Mouse (Mus musculus) limb, embryonic 13.5 days (tissue): ENCODE results near the gene Ski. TPM values are rescaled to one million over a fixed set of nuclear protein-coding genes. Genes with fewer than 3 reads are reported as not detected.
A peak's percentile ranks its signal among the peaks of the same experiment; 100 is the strongest.
"Not testable (repeated sequence)": the region's sequence is repeated elsewhere in the genome, so short reads cannot be mapped to it uniquely, and the experiment has no call there.

Source experiments
- ATAC-seq: fragments of 200-750 bp; cut with Nextera tagmentation; 2 replicates; pipeline ENCODE4 v1.8.0; 2017; ENCODE audit warnings: low read depth, moderate number of reproducible peaks, moderate TSS enrichment; ENCODE audit not compliant: low FRiP score
- H3K27ac ChIP-seq: fragments of 300-500 bp; sonication (generic); 2 replicates; pipeline ENCODE4 v1.5.1; 2015; ENCODE audit warnings: inconsistent platforms, mild to moderate bottlenecking, moderate library complexity
- H3K27me3 ChIP-seq: fragments of 300-500 bp; sonication (generic); 2 replicates; pipeline ENCODE4 v1.6.1; 2015; ENCODE audit warnings: mild to moderate bottlenecking, inconsistent platforms
- H3K36me3 ChIP-seq: fragments of 300-500 bp; sonication (generic); 2 replicates; pipeline ENCODE4 v1.6.1; 2015; ENCODE audit warnings: inconsistent platforms, mild to moderate bottlenecking, moderate library complexity
- H3K4me1 ChIP-seq: fragments of 300-500 bp; sonication (generic); 2 replicates; pipeline ENCODE4 v1.6.1; 2015; ENCODE audit warnings: inconsistent platforms
- H3K4me2 ChIP-seq: fragments of 300-500 bp; sonication (generic); replicated peaks from 2 replicates; pipeline ENCODE4 v1.6.1; 2015; ENCODE audit warnings: inconsistent platforms, mild to moderate bottlenecking, moderate library complexity
- H3K4me3 ChIP-seq: fragments of 300-500 bp; sonication (generic); 2 replicates; pipeline ENCODE4 v1.5.1; 2015; ENCODE audit warnings: moderate library complexity, mild to moderate bottlenecking, inconsistent platforms
- H3K9ac ChIP-seq: fragments of 300-500 bp; sonication (generic); 2 replicates; pipeline ENCODE4 v1.6.1; 2015; ENCODE audit warnings: mild to moderate bottlenecking, inconsistent platforms
- H3K9me3 ChIP-seq: fragments of 300-500 bp; sonication (generic); 2 replicates; pipeline ENCODE4 v1.6.1; 2016; ENCODE audit warnings: inconsistent platforms
- WGBS: fragments of 180-500 bp; shearing (Covaris S2); methylation state at CpG from one replicate; pipeline ENCODE4 v1.1.7; 2015; 5-methylcytosine and 5-hydroxymethylcytosine counted together
- polyA plus RNA-seq: library from polyadenylated mRNA; unstranded; fragments of >200 nt; fragmentation: Nextera tagmentation; extraction: Ambion mirVana; gene quantifications from 2 replicates; pipeline ENCODE4 v1.2.1, GENCODE M21; 2015

Gene Ski
- 24.4 and 24.8 TPM in 2 replicates for polyA plus RNA-seq

- Histone ChIP-seq H3K4me3 (peak within 1 kb of the TSS; percentile 98), H3K4me2 (peak within 1 kb of the TSS; percentile 96), H3K36me3 (peaks cover 7% of the 10 kb centered on the region), H3K9me3 (no peaks in the 10 kb centered on the region), H3K27me3 (no peaks in the 10 kb centered on the region), H3K9ac (peak within 1 kb of the TSS; percentile 100), H3K4me1 (peaks cover 41% of the 10 kb centered on the region), H3K27ac (peak within 1 kb of the TSS; percentile 97)
- no peak for ATAC-seq
- WGBS, result 0% methylated on average over 1 of the region's 63 CpGs
Measured at GRCm38 (mm10) chr4:155222552-155222840, at the start of gene Ski. TSS of gene Ski (minus strand) at chr4:155222592.

- H3K9me3 ChIP-seq, result no peaks in the 10 kb centered on the region
- H3K27me3 ChIP-seq, result no peaks in the 10 kb centered on the region
- 0 out of 2 replicates have a peak overlapping the region, but pooled peaks have one; percentile 44 for H3K27ac ChIP-seq
- ATAC-seq, result 0 out of 2 replicates have a peak, but pooled peaks have one; percentile 45
- WGBS, result 23% methylated on average over 5 of the region's 5 CpGs
- H3K4me3 ChIP-seq, result no peak overlapping the region
- H3K9ac ChIP-seq, result no peak overlapping the region
- H3K36me3 ChIP-seq, result no peaks in the 10 kb centered on the region
- peaks cover 28% of the 10 kb centered on the region for H3K4me1 ChIP-seq
- no peak overlapping the region for H3K4me2 ChIP-seq
Measured at GRCm38 (mm10) chr4:155268382-155268781, 46.0 kb upstream of the Ski start.

- H3K4me3 ChIP-seq, result no peak overlapping the region
- H3K27me3 ChIP-seq, result no peaks in the 10 kb centered on the region
- peak; percentile 73 for ATAC-seq
- H3K27ac ChIP-seq, result peak overlapping the region; percentile 44; the same call in 1 of the 2 replicates
- peaks cover 28% of the 10 kb centered on the region for H3K4me1 ChIP-seq
- H3K36me3 ChIP-seq, result no peaks in the 10 kb centered on the region
- H3K9ac ChIP-seq, result 0 out of 2 replicates have a peak overlapping the region, but pooled peaks have one; percentile 39
- no peaks in the 10 kb centered on the region for H3K9me3 ChIP-seq
- no peak overlapping the region for H3K4me2 ChIP-seq
- 49% methylated on average over 12 of the region's 12 CpGs for WGBS
Measured at GRCm38 (mm10) chr4:155267639-155268175, 45.3 kb upstream of the Ski start.

- H3K4me2 ChIP-seq, result no peak overlapping the region
- 66% methylated on average over 7 of the region's 7 CpGs for WGBS
- no peaks in the 10 kb centered on the region for H3K9me3 ChIP-seq
- no peak overlapping the region for H3K9ac ChIP-seq
- no peaks in the 10 kb centered on the region for H3K27me3 ChIP-seq
- H3K4me3 ChIP-seq, result no peak overlapping the region
- peaks cover 28% of the 10 kb centered on the region for H3K4me1 ChIP-seq
- H3K27ac ChIP-seq, result peak overlapping the region; percentile 44; the same call in 1 of the 2 replicates
- H3K36me3 ChIP-seq, result no peaks in the 10 kb centered on the region
- ATAC-seq, result no peak
Measured at GRCm38 (mm10) chr4:155267047-155267543, 44.7 kb upstream of the Ski start.

- ATAC-seq, result no peak
- Histone ChIP-seq H3K4me3 (no peak overlapping the region), H3K4me2 (no peak overlapping the region), H3K27me3 (no peaks in the 10 kb centered on the region), H3K36me3 (peaks cover 10% of the 10 kb centered on the region), H3K9me3 (0 out of 2 replicates have a peak, but pooled peaks cover 3% of the 10 kb centered on the region), H3K9ac (no peak overlapping the region), H3K27ac (no peak overlapping the region), H3K4me1 (peaks cover 28% of the 10 kb centered on the region)
- WGBS, result 73% methylated on average over 3 of the region's 3 CpGs
Measured at GRCm38 (mm10) chr4:155264521-155265321, 42.3 kb upstream of the Ski start.

- peak overlapping the region; percentile 68 for H3K4me2 ChIP-seq
- peak overlapping the region; percentile 48; the same call in 1 of the 2 replicates for H3K9ac ChIP-seq
- H3K4me1 ChIP-seq, result peaks cover 28% of the 10 kb centered on the region
- no peak overlapping the region; the same call in 1 of the 2 replicates for H3K27ac ChIP-seq
- ATAC-seq, result no peak
- no peak overlapping the region for H3K4me3 ChIP-seq
- H3K36me3 ChIP-seq, result peaks cover 31% of the 10 kb centered on the region
- WGBS, result 86% methylated on average over 6 of the region's 6 CpGs
- H3K9me3 ChIP-seq, result peaks cover 4% of the 10 kb centered on the region; the same call in 1 of the 2 replicates
- H3K27me3 ChIP-seq, result no peaks in the 10 kb centered on the region
Measured at GRCm38 (mm10) chr4:155252253-155252652, 29.9 kb upstream of the Ski start.

- H3K27ac ChIP-seq, result no peak overlapping the region
- H3K9ac ChIP-seq, result peak overlapping the region; percentile 70
- H3K4me3 ChIP-seq, result peak overlapping the region; percentile 56
- peaks cover 22% of the 10 kb centered on the region for H3K36me3 ChIP-seq
- no peaks in the 10 kb centered on the region for H3K27me3 ChIP-seq
- peaks cover 4% of the 10 kb centered on the region; the same call in 1 of the 2 replicates for H3K9me3 ChIP-seq
- H3K4me1 ChIP-seq, result peaks cover 38% of the 10 kb centered on the region
- WGBS, result 72% methylated on average over 3 of the region's 3 CpGs
- peak overlapping the region; percentile 68 for H3K4me2 ChIP-seq
- ATAC-seq, result no peak
Measured at GRCm38 (mm10) chr4:155251147-155251546, 28.8 kb upstream of the Ski start.

- peaks cover 17% of the 10 kb centered on the region for H3K36me3 ChIP-seq
- 14% methylated on average over 23 of the region's 23 CpGs for WGBS
- peaks cover 44% of the 10 kb centered on the region for H3K4me1 ChIP-seq
- peaks cover 4% of the 10 kb centered on the region; the same call in 1 of the 2 replicates for H3K9me3 ChIP-seq
- H3K4me2 ChIP-seq, result peak overlapping the region; percentile 68
- ATAC-seq, result peak; percentile 4; the same call in 1 of the 2 replicates
- H3K9ac ChIP-seq, result peak overlapping the region; percentile 70
- H3K27me3 ChIP-seq, result no peaks in the 10 kb centered on the region
- peak overlapping the region; percentile 56 for H3K4me3 ChIP-seq
- H3K27ac ChIP-seq, result peak overlapping the region; percentile 98
Measured at GRCm38 (mm10) chr4:155250361-155251117, 28.1 kb upstream of the Ski start.

GRCm38 (mm10) chr4:155249648-155250351 is 27.4 kb upstream of the Ski start, which contains the start of gene Faap20:
TSS of gene Faap20 (plus strand) at chr4:155249802.
- H3K27me3 ChIP-seq, result no peaks in the 10 kb centered on the region
- H3K9me3 ChIP-seq, result peaks cover 4% of the 10 kb centered on the region; the same call in 1 of the 2 replicates
- H3K4me3 ChIP-seq, result peak within 1 kb of the TSS; percentile 56
- H3K9ac ChIP-seq, result peak within 1 kb of the TSS; percentile 70
- H3K4me2 ChIP-seq, result peak within 1 kb of the TSS; percentile 68
- H3K4me1 ChIP-seq, result peaks cover 49% of the 10 kb centered on the region
- H3K27ac ChIP-seq, result peak within 1 kb of the TSS; percentile 98
- ATAC-seq, result peak; percentile 91
- under 1% methylated on average over 57 of the region's 58 CpGs for WGBS
- H3K36me3 ChIP-seq, result peaks cover 15% of the 10 kb centered on the region

GRCm38 (mm10) chr4:155249257-155249647 is 26.9 kb upstream of the Ski start:
- H3K9me3 ChIP-seq, result peaks cover 4% of the 10 kb centered on the region; the same call in 1 of the 2 replicates
- peaks cover 13% of the 10 kb centered on the region for H3K36me3 ChIP-seq

GRCm38 (mm10) chr4:155248054-155248453 is 25.7 kb upstream of the Ski start:
- 96% methylated on average over 3 of the region's 3 CpGs for WGBS
- H3K4me1 ChIP-seq, result peaks cover 45% of the 10 kb centered on the region
- not testable (repeated sequence) for H3K9me3 ChIP-seq, H3K27me3 ChIP-seq, H3K36me3 ChIP-seq, H3K27ac ChIP-seq, H3K4me2 ChIP-seq, ATAC-seq, H3K4me3 ChIP-seq, H3K9ac ChIP-seq

More at GRCm38 (mm10) chr4:155249257-155249647, 26.9 kb upstream of the Ski start:
- Histone ChIP-seq H3K4me3 (peak overlapping the region; percentile 56), H3K9ac (peak overlapping the region; percentile 70), H3K27ac (peak overlapping the region; percentile 98), H3K27me3 (no peaks in the 10 kb centered on the region), H3K4me2 (peak overlapping the region; percentile 68), H3K4me1 (peaks cover 49% of the 10 kb centered on the region)
- peak; percentile 74 for ATAC-seq
- WGBS, result 0% methylated on average over 9 of the region's 9 CpGs
